Comparison of ENCODE assay signal across 8 mouse cellular contexts in genomic region chrX:12763127-12763834, GRCm38 (mm10). TPM values are rescaled to one million over a fixed set of nuclear protein-coding genes. Genes with fewer than 3 reads are reported as not detected.
DNase-seq lines count a peak whose midpoint lies in the region; ATAC-seq and TF ChIP-seq lines count a peak whose summit lies in the region.

No protein-coding gene starts in this region.

- peak overlapping the region; percentile 59 for H3K4me3 ChIP-seq in kidney, postnatal 0 days (replicated peaks; ENCODE audit: low read depth, low read length)
- H3K4me3 ChIP-seq in embryonic facial prominence, embryonic 13.5 days = peak overlapping the region; percentile 60
- H3K4me3 ChIP-seq in intestine, embryonic 16.5 days (ENCODE audit: low read length) = peak overlapping the region; percentile 64
- H3K4me3 ChIP-seq in neural tube, embryonic 13.5 days = peak overlapping the region; percentile 66

- H3K4me2 ChIP-seq in kidney, postnatal 0 days (ENCODE audit: low read length) = peak overlapping the region; percentile 55
- H3K4me2 ChIP-seq in embryonic facial prominence, embryonic 13.5 days = peak overlapping the region; percentile 58
- peak overlapping the region; percentile 49 for H3K4me2 ChIP-seq in intestine, embryonic 16.5 days (ENCODE audit: low read depth, low read length)
- peak overlapping the region; percentile 60 for H3K4me2 ChIP-seq in neural tube, embryonic 13.5 days

- H3K27ac ChIP-seq in kidney, postnatal 0 days = no peak overlapping the region
- no peak overlapping the region for H3K27ac ChIP-seq in embryonic facial prominence, embryonic 13.5 days
- peak overlapping the region; percentile 94; the same call in 1 of the 2 replicates for H3K27ac ChIP-seq in intestine, embryonic 16.5 days (ENCODE audit: low read length)
- H3K27ac ChIP-seq in neural tube, embryonic 13.5 days (replicated peaks) = peak overlapping the region; percentile 96

- 63% methylated on average over 3 of the region's 3 CpGs for WGBS in kidney, postnatal 0 days
- 67% methylated on average over 3 of the region's 3 CpGs for WGBS in embryonic facial prominence, embryonic 13.5 days
- WGBS in intestine, embryonic 16.5 days = 62% methylated on average over 3 of the region's 3 CpGs
- 69% methylated on average over 3 of the region's 3 CpGs for WGBS in neural tube, embryonic 13.5 days

- H3K36me3 ChIP-seq in kidney, postnatal 0 days (ENCODE audit: insufficient read depth, low read length) = no peaks in the 10 kb centered on the region
- no peaks in the 10 kb centered on the region for H3K36me3 ChIP-seq in embryonic facial prominence, embryonic 13.5 days
- no peaks in the 10 kb centered on the region for H3K36me3 ChIP-seq in intestine, embryonic 16.5 days (ENCODE audit: control insufficient read depth, insufficient read depth, low read length)
- H3K36me3 ChIP-seq in neural tube, embryonic 13.5 days = no peaks in the 10 kb centered on the region

- ATAC-seq in kidney, postnatal 0 days (replicated peaks; ENCODE audit: low FRiP score, low read depth) = no peak
- ATAC-seq in embryonic facial prominence, embryonic 13.5 days (ENCODE audit: insufficient number of reproducible peaks, insufficient read depth, low FRiP score, low TSS enrichment, low read depth) = no peak
- no peak for ATAC-seq in intestine, embryonic 16.5 days
- no peak for ATAC-seq in neural tube, embryonic 13.5 days (ENCODE audit: low read depth)
- no peak for ATAC-seq in CD4-positive, CD25-positive, alpha-beta regulatory T cell, adult 4 months
- no peak for ATAC-seq in megakaryocyte progenitor cell, adult 5-6 weeks (replicated peaks; ENCODE audit: poor library complexity)
- ATAC-seq in granulocyte monocyte progenitor cell, adult 5-6 weeks (replicated peaks; ENCODE audit: poor library complexity, severe bottlenecking) = no peak

- no peak for TF ChIP-seq CTCF in kidney, postnatal 0 days (IDR thresholded peaks at IDR 0.05; ENCODE audit: low read depth)

- no peaks in the 10 kb centered on the region for H3K9me3 ChIP-seq in kidney, postnatal 0 days (replicated peaks; ENCODE audit: low read length)
- H3K9me3 ChIP-seq in embryonic facial prominence, embryonic 13.5 days = no peaks in the 10 kb centered on the region
- H3K9me3 ChIP-seq in intestine, embryonic 16.5 days (ENCODE audit: control insufficient read depth, low read length) = no peaks in the 10 kb centered on the region
- H3K9me3 ChIP-seq in neural tube, embryonic 13.5 days = no peaks in the 10 kb centered on the region

- DNase-seq in kidney, postnatal 0 days (ENCODE audit: low spot score) = no peak
- DNase-seq in kidney, postnatal 25 days = no peak

- H3K9ac ChIP-seq in kidney, postnatal 0 days (ENCODE audit: low read depth, low read length) = 0 out of 2 replicates have a peak overlapping the region, but pooled peaks have one; percentile 18
- peak overlapping the region; percentile 84 for H3K9ac ChIP-seq in embryonic facial prominence, embryonic 13.5 days
- peak overlapping the region; percentile 80 for H3K9ac ChIP-seq in intestine, embryonic 16.5 days (ENCODE audit: low read depth, low read length)
- H3K9ac ChIP-seq in neural tube, embryonic 13.5 days = peak overlapping the region; percentile 84

- no peaks in the 10 kb centered on the region for H3K4me1 ChIP-seq in kidney, postnatal 0 days (replicated peaks; ENCODE audit: insufficient read depth, low read length)
- 0 out of 2 replicates have a peak, but pooled peaks cover 6% of the 10 kb centered on the region for H3K4me1 ChIP-seq in embryonic facial prominence, embryonic 13.5 days
- H3K4me1 ChIP-seq in intestine, embryonic 16.5 days (ENCODE audit: control insufficient read depth, insufficient read depth, low read length) = no peaks in the 10 kb centered on the region
- peaks cover 12% of the 10 kb centered on the region for H3K4me1 ChIP-seq in neural tube, embryonic 13.5 days (replicated peaks)

- H3K27me3 ChIP-seq in kidney, postnatal 0 days (ENCODE audit: insufficient read depth, low read length) = no peaks in the 10 kb centered on the region
- peaks cover 26% of the 10 kb centered on the region for H3K27me3 ChIP-seq in embryonic facial prominence, embryonic 13.5 days
- H3K27me3 ChIP-seq in intestine, embryonic 16.5 days (replicated peaks; ENCODE audit: control insufficient read depth, insufficient read depth, low read length) = peaks cover 6% of the 10 kb centered on the region; the same call in 1 of the 2 replicates
- H3K27me3 ChIP-seq in neural tube, embryonic 13.5 days = 0 out of 2 replicates have a peak, but pooled peaks cover 5% of the 10 kb centered on the region

RNA-seq across cellular contexts. Expression of gene Med14, which starts 1.4 kb away (rescaled TPM):
- polyA plus RNA-seq in kidney, postnatal 0 days (2015; fragmentation: Nextera tagmentation; extraction: Ambion mirVana) = 9.6 and 10.4 TPM in 2 replicates
- 12.2 and 12.6 TPM in 2 replicates for polyA plus RNA-seq in embryonic facial prominence, embryonic 13.5 days (2015; fragmentation: Nextera tagmentation; extraction: Ambion mirVana)
- 6.9 and 8.1 TPM in 2 replicates for polyA plus RNA-seq in intestine, embryonic 16.5 days (2015; fragmentation: Nextera tagmentation; extraction: Ambion mirVana)
- 13.9 and 14.8 TPM in 2 replicates for polyA plus RNA-seq in neural tube, embryonic 13.5 days (2015; fragmentation: Nextera tagmentation; extraction: Ambion mirVana)
- 10 to 100 TPM in 1 of 2 experiments, 1 to 10 TPM in 1; 7.1 to 11.7 TPM for polyA plus RNA-seq in CD4-positive, CD25-positive, alpha-beta regulatory T cell, adult 4 months (2017; shearing (Covaris generic))
- 86.9 and 87.6 TPM in 2 replicates for total RNA-seq in megakaryocyte progenitor cell, adult 5-6 weeks (2015)
- total RNA-seq in megakaryocyte progenitor cell, adult 5-6 weeks (2017) = 20.0 and 24.3 TPM in 2 replicates
- total RNA-seq in granulocyte monocyte progenitor cell, adult 5-6 weeks (2014; fragmentation: Nextera tagmentation) = 52.4 and 56.7 TPM in 2 replicates
- total RNA-seq in granulocyte monocyte progenitor cell, adult 5-6 weeks (2017) = 23.9 and 26.5 TPM in 2 replicates

Comparison
In these comparisons a context has a peak if more than half of its experiments do, and no peak if none do; other contexts are left out.
1. H3K27ac ChIP-seq: peak in intestine, embryonic 16.5 days (single experiment) and neural tube, embryonic 13.5 days (single experiment); none in kidney, postnatal 0 days (single experiment) and embryonic facial prominence, embryonic 13.5 days (single experiment).
2. H3K9ac ChIP-seq: peak in every context shown above with its lines; median percentile 84 in embryonic facial prominence, embryonic 13.5 days; 84 in neural tube, embryonic 13.5 days; 80 in intestine, embryonic 16.5 days; 18 in kidney, postnatal 0 days.
3. Peak in every context shown above with its lines, with median percentiles within 50 percentile points of each other: H3K4me2 ChIP-seq and H3K4me3 ChIP-seq.